Mouse (Mus musculus) left cerebral cortex, adult 2 months (tissue): ENCODE results near the gene Tcap. TPM values are rescaled to one million over a fixed set of nuclear protein-coding genes. Genes with fewer than 3 reads are reported as not detected.
"Not testable (repeated sequence)": the region's sequence is repeated elsewhere in the genome, so short reads cannot be mapped to it uniquely, and the experiment has no call there.

Source experiments
- DNase-seq, 2 experiments: peaks; one replicate each; pipeline ENCODE4 v3.0.0; 2021 to 2022; ENCODE audit warnings: low spot score in 2 of 2, mixed read lengths in 1 of 2; ENCODE audit errors: extremely low spot score in 1 of 2
- H3K27ac ChIP-seq: fragments of 200-600 bp; 2 replicates; pipeline ENCODE4 v1.8.1; 2022
- H3K4me3 ChIP-seq: fragments of 200-600 bp; 2 replicates; pipeline ENCODE4 v1.8.1; 2022
- CTCF ChIP-seq: fragments of 200-600 bp; IDR thresholded peaks from 2 replicates; pipeline ENCODE4 v1.8.1; 2022; ENCODE audit warnings: antibody characterized with exemption, mild to moderate bottlenecking, moderate library complexity
- intact Hi-C: fragments of 180-260 bp; cut with DNase I; formaldehyde crosslinking; loops from one replicate; pipeline ENCODE4 v1.15.1; 2025
- total RNA-seq, 2 experiments: library from RNA; stranded (reverse); gene quantifications; 2 replicates each; pipeline ENCODE4 v1.2.3; 2021

Tcap gene
- total RNA-seq, 2 experiments from 2014 or later: 8.7 to 10.0 TPM

GRCm38 (mm10) chr11:98370588-98370987 lies 13.0 kb upstream of the Tcap start:
- Histone ChIP-seq H3K4me3 (no peak overlapping the region), H3K27ac (0 out of 2 replicates have a peak overlapping the region, but pooled peaks have one; percentile 26)
- TF ChIP-seq CTCF: no peak
- intact Hi-C loops: no loop called here
- no peak for DNase-seq

- no peak overlapping the region for H3K4me3 ChIP-seq
- intact Hi-C loops: loop anchor here (1.0 kb wide), 1 partner anchor 29 kb away; no protein-coding TSS in a partner anchor
- DNase-seq: no peak
- TF ChIP-seq CTCF: no peak
- peak overlapping the region; percentile 47; the same call in 1 of the 2 replicates for H3K27ac ChIP-seq
Observed at GRCm38 (mm10) chr11:98371556-98372240, 11.9 kb upstream of the Tcap start.

GRCm38 (mm10) chr11:98372406-98372805 lies 11.2 kb upstream of the Tcap start:
- peak overlapping the region; percentile 32; the same call in 1 of the 2 replicates for H3K27ac ChIP-seq
- no peak overlapping the region for H3K4me3 ChIP-seq
- intact Hi-C loops: loop anchor here (1.0 kb wide), 1 partner anchor 30 kb away; no protein-coding TSS in a partner anchor
- TF ChIP-seq CTCF: peak; percentile 94
- DNase-seq: peak in 1 of 2 experiments; percentile 47

GRCm38 (mm10) chr11:98373244-98373643 lies 10.4 kb upstream of the Tcap start:
- intact Hi-C loops: no loop called here
- TF ChIP-seq CTCF: no peak
- no peak for DNase-seq
- Histone ChIP-seq H3K4me3 (no peak overlapping the region), H3K27ac (peak overlapping the region; percentile 32; the same call in 1 of the 2 replicates)

GRCm38 (mm10) chr11:98374266-98374665 lies 9.3 kb upstream of the Tcap start:
- DNase-seq: no peak
- H3K4me3 ChIP-seq: no peak overlapping the region
- intact Hi-C loops: no loop called here
- TF ChIP-seq CTCF: no peak
- H3K27ac ChIP-seq: no peak overlapping the region

- Histone ChIP-seq H3K27ac (no peak overlapping the region), H3K4me3 (no peak overlapping the region)
- no peak for DNase-seq
- TF ChIP-seq CTCF: no peak
- intact Hi-C loops: no loop called here
Observed at GRCm38 (mm10) chr11:98376756-98377155, 6.9 kb upstream of the Tcap start.

- intact Hi-C loops: no loop called here
- TF ChIP-seq CTCF: no peak
- Histone ChIP-seq H3K27ac (no peak overlapping the region), H3K4me3 (no peak overlapping the region)
- no peak for DNase-seq
Observed at GRCm38 (mm10) chr11:98377787-98378186, 5.8 kb upstream of the Tcap start.

GRCm38 (mm10) chr11:98379379-98379778 lies 4.2 kb upstream of the Tcap start:
- DNase-seq: no peak
- Histone ChIP-seq H3K4me3 (no peak overlapping the region), H3K27ac (no peak overlapping the region)
- intact Hi-C loops: no loop called here
- no peak for TF ChIP-seq CTCF

- H3K27ac ChIP-seq: no peak overlapping the region
- no peak for DNase-seq
Observed at GRCm38 (mm10) chr11:98380106-98380505, 3.5 kb upstream of the Tcap start.

GRCm38 (mm10) chr11:98381651-98382050 lies 2.0 kb upstream of the Tcap start:
- no peak overlapping the region for H3K27ac ChIP-seq
- intact Hi-C loops: no loop called here

More at GRCm38 (mm10) chr11:98380106-98380505, 3.5 kb upstream of the Tcap start:
- intact Hi-C loops: no loop called here
- TF ChIP-seq CTCF: no peak
- no peak overlapping the region for H3K4me3 ChIP-seq

GRCm38 (mm10) chr11:98382405-98382804 lies 1.2 kb upstream of the Tcap start:
- peak; percentile 28 for TF ChIP-seq CTCF
- H3K4me3 ChIP-seq, H3K27ac ChIP-seq, DNase-seq, intact Hi-C loops: not testable (repeated sequence)

More at GRCm38 (mm10) chr11:98381651-98382050, 2.0 kb upstream of the Tcap start:
- no peak for DNase-seq
- TF ChIP-seq CTCF: no peak
- H3K4me3 ChIP-seq: no peak overlapping the region

- DNase-seq: no peak
- no peak overlapping the region; the same call in 1 of the 2 replicates for H3K4me3 ChIP-seq
- TF ChIP-seq CTCF: no peak
- intact Hi-C loops: no loop called here
- H3K27ac ChIP-seq: peak overlapping the region; percentile 77
Observed at GRCm38 (mm10) chr11:98384216-98384615, 605 bp downstream of the Tcap start.
